Mouse (Mus musculus) layer of hippocampus, adult 9-10 months (tissue): Measurements from ENCODE around the gene Gpx6.

ENCODE experiments used
- DNase-seq: peaks from one replicate; pipeline ENCODE4 v3.0.0; 2022; ENCODE audit warnings: low spot score

Gene Gpx6

GRCm38 (mm10) chr13:21323405-21323804, 11.5 kb downstream of the Gpx6 start:
- DNase-seq, result no peak

GRCm38 (mm10) chr13:21326191-21326590, 14.3 kb downstream of the Gpx6 start:
- DNase-seq, result no peak

GRCm38 (mm10) chr13:21326657-21327211, 14.8 kb downstream of the Gpx6 start:
- DNase-seq, result peak; percentile 59

DNA sequence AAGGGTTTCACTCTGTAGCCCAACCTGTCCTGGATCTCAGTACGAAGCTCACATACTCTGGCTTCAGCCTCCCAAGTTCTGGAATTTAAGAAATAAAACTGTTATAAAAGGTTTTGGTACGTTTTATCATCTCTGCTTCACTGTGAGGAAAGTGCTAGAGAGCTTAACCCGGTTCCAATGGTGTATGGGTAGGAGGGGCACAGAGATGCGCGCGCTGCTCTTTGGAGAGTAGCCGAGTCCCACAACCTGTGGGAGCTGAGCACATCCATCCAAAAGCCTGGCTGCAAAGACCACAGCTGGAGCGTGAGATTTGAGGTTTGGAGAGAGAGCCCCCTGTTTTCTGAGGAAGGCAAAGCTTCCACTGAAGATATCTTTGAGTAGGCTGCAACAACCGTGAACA, 15.5 kb downstream of the Gpx6 start:
- DNase-seq, result no peak

DNA sequence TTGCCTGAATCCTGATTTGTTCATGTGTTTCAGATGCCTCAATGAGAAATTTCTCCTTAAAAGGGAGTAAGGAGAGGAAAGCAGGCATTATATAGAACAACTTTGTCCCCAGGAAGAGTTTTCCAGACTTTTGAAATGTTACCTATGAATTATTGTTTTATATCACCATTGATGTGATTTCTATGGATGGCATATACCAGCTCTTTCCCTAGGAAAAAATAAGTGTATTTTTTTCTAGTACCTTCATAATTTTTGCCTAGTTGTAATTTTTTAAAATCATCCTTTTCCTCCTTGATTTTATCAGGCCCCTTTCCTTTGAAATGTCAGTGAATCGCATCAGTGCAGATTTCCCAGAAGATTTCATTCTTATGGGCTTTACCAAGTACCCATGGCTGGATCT, 34.7 kb downstream of the Gpx6 start, which contains the start of gene Olfr1367:
Gene Olfr1367 (plus strand): TSS at position 301 of the 400 bp plus-strand sequence.
- no peak for DNase-seq

DNA sequence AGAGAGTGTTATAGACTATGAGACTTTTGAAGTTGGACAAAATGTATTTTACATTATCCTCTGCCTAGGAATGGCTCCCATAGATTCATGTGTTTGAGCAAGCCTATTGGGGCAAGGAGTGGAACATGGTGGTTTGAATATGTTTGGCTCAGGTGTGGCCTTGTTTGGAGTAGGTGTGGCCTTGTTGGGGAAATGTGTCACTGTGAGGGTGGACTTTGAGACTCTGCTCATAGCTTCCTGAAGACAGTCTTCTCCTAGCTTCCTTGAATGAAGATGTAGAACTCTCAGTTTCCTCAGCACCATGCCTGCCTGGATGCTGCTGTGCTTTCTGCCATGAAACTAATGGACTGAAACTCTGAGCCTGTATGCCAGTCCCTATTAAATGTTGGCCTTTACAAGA, 38.7 kb downstream of the Gpx6 start:
- no peak for DNase-seq

GRCm38 (mm10) chr13:21362621-21363248, 50.8 kb downstream of the Gpx6 start, which contains the start of gene Zscan12:
Gene Zscan12 (plus strand): TSS chr13:21362820.
- DNase-seq, result peak; percentile 71

DNA sequence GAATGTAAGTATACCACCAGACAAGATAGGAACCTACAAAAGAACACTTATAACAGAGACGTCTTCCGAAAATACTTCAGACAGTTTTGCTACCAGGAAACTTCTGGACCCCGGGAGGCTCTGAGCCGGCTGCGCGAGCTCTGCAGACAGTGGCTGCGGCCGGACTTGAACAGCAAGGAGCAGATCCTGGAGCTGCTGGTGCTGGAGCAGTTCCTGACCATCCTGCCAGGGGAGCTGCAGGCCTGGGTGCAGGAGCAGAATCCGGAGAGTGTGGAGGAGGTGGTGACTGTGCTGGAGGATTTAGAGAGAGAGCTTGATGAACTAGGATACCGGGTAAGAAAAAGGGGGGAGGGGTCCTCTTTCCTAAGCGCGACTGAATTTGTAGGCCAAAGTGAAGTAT, 51.8 kb downstream of the Gpx6 start:
- no peak for DNase-seq

- DNase-seq, result no peak
These were observed 54.7 kb downstream of the Gpx6 start for GRCm38 (mm10) chr13:21366635-21367034.
